Mouse (Mus musculus) kidney, adult 2 months (tissue): ENCODE data around the gene Plxnb2. TPM values are rescaled to one million over a fixed set of nuclear protein-coding genes. Genes with fewer than 3 reads are reported as not detected.

ENCODE experiments used
- DNase-seq: peaks from one replicate; pipeline ENCODE4 v3.0.0; 2021
- H3K27ac ChIP-seq: fragments of 200-500 bp; 2 replicates; pipeline ENCODE4 v1.5.1; 2012; ENCODE audit warnings: low read depth, low read length, control low read depth, inconsistent platforms; ENCODE audit not compliant: insufficient read depth
- H3K27me3 ChIP-seq: fragments of 200-500 bp; replicated peaks from 2 replicates; pipeline ENCODE4 v1.6.1; 2012; ENCODE audit warnings: mild to moderate bottlenecking, moderate library complexity, low read length, inconsistent platforms; ENCODE audit not compliant: control insufficient read depth, insufficient read depth
- H3K36me3 ChIP-seq: fragments of 200-500 bp; 2 replicates; pipeline ENCODE4 v1.6.1; 2012; ENCODE audit warnings: mild to moderate bottlenecking, moderate library complexity, low read length, inconsistent platforms; ENCODE audit not compliant: control insufficient read depth, insufficient read depth
- H3K4me1 ChIP-seq: fragments of 200-500 bp; 2 replicates; pipeline ENCODE4 v1.6.1; 2011; ENCODE audit warnings: low read length; ENCODE audit not compliant: control insufficient read depth, insufficient read depth
- H3K4me3 ChIP-seq: fragments of 200-500 bp; 2 replicates; pipeline ENCODE4 v1.5.1; 2011; ENCODE audit warnings: mild to moderate bottlenecking, low read depth, low read length, control low read depth; ENCODE audit not compliant: insufficient read depth
- CTCF ChIP-seq: fragments of 200-500 bp; conservative IDR thresholded peaks from 2 replicates; pipeline ENCODE4 v1.5.1; 2011; ENCODE audit warnings: low read depth, mild to moderate bottlenecking, control low read depth, low read length, moderate library complexity, mixed read lengths; ENCODE audit not compliant: insufficient read depth, insufficient read length
- POLR2A ChIP-seq: fragments of 200-500 bp; IDR thresholded peaks from one replicate; pipeline ENCODE4 v1.6.1; 2011; ENCODE audit warnings: low read depth, low read length, control low read depth
- WGBS: fragments of 180-500 bp; shearing (Covaris S2); methylation state at CpG from one replicate; pipeline ENCODE4 v1.1.7; 2018; 5-methylcytosine and 5-hydroxymethylcytosine counted together
- polyA plus RNA-seq: library from polyadenylated mRNA; depleted of rRNA; stranded (reverse); fragments of >200 nt; gene quantifications from 2 replicates; pipeline ENCODE4 v1.2.3, GENCODE M21; 2012

The Plxnb2 gene
- polyA plus RNA-seq, 1 experiment: 288 TPM

GRCm38 (mm10) chr15:89178954-89179629, 1.5 kb downstream of the Plxnb2 start:
- no peak for TF ChIP-seq CTCF
- peak; percentile 24 for TF ChIP-seq POLR2A
- peak; percentile 96 for DNase-seq
- 2% methylated on average over 16 of the region's 16 CpGs for WGBS

GRCm38 (mm10) chr15:89178260-89178860, 2.2 kb downstream of the Plxnb2 start:
- WGBS: 33% methylated on average over 7 of the region's 7 CpGs
- DNase-seq: no peak
- peaks cover 47% of the 10 kb centered on the region for H3K4me1 ChIP-seq
- H3K27ac ChIP-seq: peak overlapping the region; percentile 81
- H3K36me3 ChIP-seq: no peaks in the 10 kb centered on the region
- TF ChIP-seq CTCF: no peak
- TF ChIP-seq POLR2A: no peak
- H3K4me3 ChIP-seq: peak overlapping the region; percentile 37
- H3K27me3 ChIP-seq: no peaks in the 10 kb centered on the region

More at GRCm38 (mm10) chr15:89178954-89179629, 1.5 kb downstream of the Plxnb2 start:
- peak overlapping the region; percentile 81 for H3K27ac ChIP-seq
- peaks cover 46% of the 10 kb centered on the region for H3K4me1 ChIP-seq
- peak overlapping the region; percentile 78 for H3K4me3 ChIP-seq
- no peaks in the 10 kb centered on the region for H3K27me3 ChIP-seq
- H3K36me3 ChIP-seq: no peaks in the 10 kb centered on the region

- H3K4me1 ChIP-seq: peaks cover 47% of the 10 kb centered on the region
- peak overlapping the region; percentile 85 for H3K27ac ChIP-seq
- no peak for TF ChIP-seq POLR2A
- peak overlapping the region; percentile 37; the same call in 1 of the 2 replicates for H3K4me3 ChIP-seq
- H3K36me3 ChIP-seq: no peaks in the 10 kb centered on the region
- WGBS: 43% methylated on average over 4 of the region's 4 CpGs
- H3K27me3 ChIP-seq: no peaks in the 10 kb centered on the region
- DNase-seq: peak; percentile 61
Observed at GRCm38 (mm10) chr15:89177576-89178259, 2.9 kb downstream of the Plxnb2 start.

GRCm38 (mm10) chr15:89177121-89177520, 3.5 kb downstream of the Plxnb2 start:
- peaks cover 53% of the 10 kb centered on the region for H3K4me1 ChIP-seq

GRCm38 (mm10) chr15:89175411-89176155, 5.0 kb downstream of the Plxnb2 start:
- peak overlapping the region; percentile 88 for H3K27ac ChIP-seq
- no peaks in the 10 kb centered on the region for H3K36me3 ChIP-seq
- WGBS: 65% methylated on average over 13 of the region's 13 CpGs
- H3K27me3 ChIP-seq: no peaks in the 10 kb centered on the region
- peaks cover 60% of the 10 kb centered on the region for H3K4me1 ChIP-seq
- no peak for TF ChIP-seq POLR2A
- no peak for TF ChIP-seq CTCF
- DNase-seq: no peak
- H3K4me3 ChIP-seq: no peak overlapping the region

More at GRCm38 (mm10) chr15:89177121-89177520, 3.5 kb downstream of the Plxnb2 start:
- Histone ChIP-seq H3K36me3 (no peaks in the 10 kb centered on the region), H3K27me3 (no peaks in the 10 kb centered on the region), H3K27ac (peak overlapping the region; percentile 85), H3K4me3 (no peak overlapping the region)
- WGBS: 1% methylated on average over 5 of the region's 5 CpGs
- TF ChIP-seq POLR2A: no peak
- no peak for TF ChIP-seq CTCF
- DNase-seq: peak; percentile 97

GRCm38 (mm10) chr15:89174889-89175339, 5.7 kb downstream of the Plxnb2 start:
- Histone ChIP-seq H3K27ac (peak overlapping the region; percentile 88), H3K4me1 (peaks cover 66% of the 10 kb centered on the region), H3K27me3 (no peaks in the 10 kb centered on the region), H3K36me3 (no peaks in the 10 kb centered on the region), H3K4me3 (no peak overlapping the region)
- TF ChIP-seq CTCF (no peak), POLR2A (no peak)
- DNase-seq: peak; percentile 50
- 57% methylated on average over 11 of the region's 11 CpGs for WGBS

GRCm38 (mm10) chr15:89173906-89174214, 6.7 kb downstream of the Plxnb2 start:
- Histone ChIP-seq H3K4me3 (peak overlapping the region; percentile 61), H3K36me3 (no peaks in the 10 kb centered on the region), H3K4me1 (peaks cover 73% of the 10 kb centered on the region), H3K27me3 (no peaks in the 10 kb centered on the region), H3K27ac (peak overlapping the region; percentile 88)
- no peak for TF ChIP-seq POLR2A
- no peak for TF ChIP-seq CTCF
- whole genome bisulfite sequencing: 4% methylated on average over 15 of the region's 15 CpGs
- DNase-seq: peak; percentile 93
